Mouse (Mus musculus) C2C12 (cell line): Measurements from ENCODE around the gene Tmem53.

Source experiments
- CEBPB ChIP-seq: IDR thresholded peaks from one replicate; pipeline ENCODE4 v1.6.1; 2011; ENCODE audit warnings: low read depth, mild to moderate bottlenecking, control low read depth, moderate library complexity
- CTCF ChIP-seq: IDR thresholded peaks from one replicate; pipeline ENCODE4 v1.5.1; 2011; ENCODE audit not compliant: control insufficient read depth, insufficient read depth, insufficient read length
- MAX ChIP-seq: IDR thresholded peaks from one replicate; pipeline ENCODE4 v1.6.1; 2011; ENCODE audit warnings: mild to moderate bottlenecking, control low read depth
- MYOG ChIP-seq: IDR thresholded peaks from one replicate; pipeline ENCODE4 v1.6.1; 2011; ENCODE audit not compliant: control insufficient read depth, insufficient read length; ENCODE audit errors: extremely low read depth
- USF1 ChIP-seq: IDR thresholded peaks from one replicate; pipeline ENCODE4 v1.6.1; 2011; ENCODE audit warnings: low read depth, mild to moderate bottlenecking, control low read depth, moderate library complexity

DNA sequence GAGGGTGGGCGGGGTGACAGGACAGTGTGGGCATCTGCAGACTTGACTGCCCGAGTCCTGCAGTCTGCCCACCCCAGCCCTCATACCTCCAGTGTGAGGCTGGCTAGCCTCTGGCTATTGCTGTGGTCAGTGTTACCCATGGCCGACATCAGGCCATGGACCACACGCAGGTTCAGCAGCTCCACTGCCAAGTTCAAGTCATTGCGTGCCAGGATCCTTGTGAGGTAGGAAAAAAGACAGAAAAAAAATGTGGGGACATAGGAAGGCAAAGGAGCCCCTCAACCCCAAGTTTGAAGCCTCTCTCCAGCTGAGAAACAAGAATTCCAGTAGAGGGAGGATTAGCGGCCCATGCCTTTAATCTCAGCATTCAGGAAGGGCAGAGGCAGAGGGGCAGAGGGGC lies 37.5 kb upstream of the Tmem53 start:
- TF ChIP-seq CTCF (no peak), MYOG (no peak), CEBPB (no peak), MAX (no peak), USF1 (no peak)
